8 mouse cellular contexts compared by ENCODE assay signal in genomic region chr11:12359336-12360000, GRCm38 (mm10).
DNase-seq lines count a peak whose midpoint lies in the region; ATAC-seq and TF ChIP-seq lines count a peak whose summit lies in the region.

No protein-coding gene starts in this region.

- peak; percentile 59; the same call in 1 of the 2 replicates for ATAC-seq in intestine, postnatal 0 days
- peak; percentile 94 for ATAC-seq in midbrain, embryonic 16.5 days
- ATAC-seq in inflammation-experienced regulatory T-cells, adult 6 months = no peak

- DNase-seq in ZHBTc4 (ENCODE audit: low read depth, low spot score) = peak; percentile 68
- peak; percentile 75 for DNase-seq in embryo, embryonic 11 days
- DNase-seq in heart, adult 11 months = peak; percentile 96
- DNase-seq in left cerebral cortex, postnatal 25 days (ENCODE audit: low spot score in 2 of 2) = peak; percentile 60 to 74
- peak; percentile 63 for DNase-seq in testis, postnatal 10 days (ENCODE audit: low spot score)

- no peak overlapping the region for H3K9ac ChIP-seq in intestine, postnatal 0 days (ENCODE audit: low read depth, low read length)
- no peak overlapping the region for H3K9ac ChIP-seq in midbrain, embryonic 16.5 days (ENCODE audit: low read depth, low read length)

- no peak overlapping the region for H3K27ac ChIP-seq in intestine, postnatal 0 days (ENCODE audit: low read depth, low read length)
- H3K27ac ChIP-seq in midbrain, embryonic 16.5 days (ENCODE audit: low read length) = no peak overlapping the region

- intact Hi-C loops in left cerebral cortex, postnatal 25 days (cut with DNase I) = loop anchor here (2.0 to 5.0 kb wide), 2 partner anchors 45 to 537 kb away; no protein-coding TSS in a partner anchor

- H3K4me1 ChIP-seq in intestine, postnatal 0 days (replicated peaks; ENCODE audit: control insufficient read depth, insufficient read depth, low read length) = no peaks in the 10 kb centered on the region
- peaks cover 4% of the 10 kb centered on the region; the same call in 1 of the 2 replicates for H3K4me1 ChIP-seq in midbrain, embryonic 16.5 days (ENCODE audit: control insufficient read depth, insufficient read depth, low read length)

- H3K27me3 ChIP-seq in intestine, postnatal 0 days (replicated peaks; ENCODE audit: control insufficient read depth, insufficient read depth, low read length) = no peaks in the 10 kb centered on the region
- no peaks in the 10 kb centered on the region for H3K27me3 ChIP-seq in midbrain, embryonic 16.5 days (ENCODE audit: control insufficient read depth, insufficient read depth, low read depth, low read length)

- TF ChIP-seq CTCF in intestine, postnatal 0 days (IDR thresholded peaks at IDR 0.05; ENCODE audit: low read depth) = peak; percentile 87

- H3K9me3 ChIP-seq in intestine, postnatal 0 days (ENCODE audit: control insufficient read depth) = no peaks in the 10 kb centered on the region
- H3K9me3 ChIP-seq in midbrain, embryonic 16.5 days (replicated peaks; ENCODE audit: control insufficient read depth, low read length, poor library complexity, severe bottlenecking) = no peaks in the 10 kb centered on the region

- no peaks in the 10 kb centered on the region for H3K36me3 ChIP-seq in intestine, postnatal 0 days (ENCODE audit: control insufficient read depth, insufficient read depth)
- H3K36me3 ChIP-seq in midbrain, embryonic 16.5 days (ENCODE audit: control insufficient read depth, insufficient read depth, low read length) = no peaks in the 10 kb centered on the region

- 27% methylated on average over 2 of the region's 2 CpGs for WGBS in intestine, postnatal 0 days
- WGBS in midbrain, embryonic 16.5 days = 10% methylated on average over 2 of the region's 2 CpGs

- H3K4me3 ChIP-seq in intestine, postnatal 0 days (ENCODE audit: low read depth, low read length) = no peak overlapping the region
- no peak overlapping the region for H3K4me3 ChIP-seq in midbrain, embryonic 16.5 days (ENCODE audit: low read depth, low read length)

- no peak overlapping the region for H3K4me2 ChIP-seq in intestine, postnatal 0 days (replicated peaks; ENCODE audit: low read depth)
- no peak overlapping the region for H3K4me2 ChIP-seq in midbrain, embryonic 16.5 days (ENCODE audit: low read length)
